Mouse (Mus musculus): Measurements from ENCODE around the gene Gtf2f2. TPM values are rescaled to one million over a fixed set of nuclear protein-coding genes. Genes with fewer than 3 reads are reported as not detected.

Gtf2f2 gene
- polyA plus RNA-seq, 1 experiment: 8.3 TPM

DNA sequence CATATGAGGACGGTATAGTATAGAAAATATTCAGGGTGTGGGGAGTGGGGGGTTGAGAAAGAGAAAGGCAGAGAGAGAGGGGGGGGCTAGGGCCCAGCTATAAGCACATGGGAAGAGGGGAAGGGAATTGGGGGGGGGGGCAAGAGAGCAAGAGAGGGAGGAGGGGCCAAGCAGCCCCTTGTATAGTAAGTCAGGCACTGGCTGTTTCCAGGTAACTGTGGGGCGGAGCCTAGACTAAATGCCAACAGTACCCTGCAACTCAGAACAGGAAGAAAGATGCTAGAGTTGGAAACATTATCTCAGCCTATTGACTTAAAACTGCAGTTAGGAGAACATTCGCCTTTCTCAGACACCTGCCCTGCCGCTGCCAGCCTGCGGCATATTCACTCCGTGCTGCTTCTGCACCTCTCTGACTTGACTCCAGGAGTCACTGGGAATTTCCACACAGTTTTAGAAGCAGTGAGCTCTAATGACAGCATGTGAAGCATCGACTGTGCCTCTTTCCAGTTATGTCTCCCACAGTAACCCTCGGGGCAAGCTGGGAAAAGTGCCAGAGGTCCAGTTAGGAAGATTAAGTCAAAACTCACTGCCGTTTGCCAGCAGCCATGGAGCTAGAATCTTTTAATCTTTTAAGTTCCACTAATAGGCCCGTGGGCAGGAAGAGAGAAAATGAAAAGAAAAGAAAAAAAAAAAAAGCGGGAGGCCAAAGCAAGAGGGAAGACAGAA lies 20.6 kb upstream of the Gtf2f2 start:
- Histone ChIP-seq H3K36me3 (replicated peaks; ENCODE audit: low read length) (no peaks in the 10 kb centered on the region), H3K27me3 (replicated peaks) (peaks cover 6% of the 10 kb centered on the region), H3K9me3 (peaks cover 4% of the 10 kb centered on the region), H3K4me3 (replicated peaks) (no peak overlapping the region), H3K4me1 (no peaks in the 10 kb centered on the region)
- no peak for TF ChIP-seq GATA1 (IDR thresholded peaks at IDR 0.05; ENCODE audit: borderline replicate concordance, low read length)
- no peak for TF ChIP-seq FLI1 (IDR thresholded peaks at IDR 0.05; ENCODE audit: low read length)

DNA sequence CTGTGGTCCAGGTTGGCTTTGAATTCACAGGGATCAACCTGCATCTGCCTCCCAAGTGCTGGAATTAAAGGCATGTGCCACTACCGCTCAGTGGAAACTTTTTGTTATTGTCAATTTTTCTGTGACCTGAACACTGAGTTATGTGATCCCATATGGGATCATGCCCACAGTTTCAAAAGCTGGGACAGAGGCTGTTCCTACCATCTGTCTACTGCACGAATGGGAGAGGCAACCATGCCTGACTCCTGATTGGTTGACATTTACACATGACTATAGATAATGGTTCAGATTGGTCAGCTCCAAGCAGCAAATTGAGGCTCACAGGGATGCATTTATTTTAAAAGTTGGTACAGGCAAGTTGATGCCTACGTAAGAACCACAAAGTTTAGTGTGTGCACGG lies 14.0 kb upstream of the Gtf2f2 start:
- Histone ChIP-seq H3K36me3 (replicated peaks; ENCODE audit: low read length) (no peaks in the 10 kb centered on the region), H3K27me3 (replicated peaks) (peaks cover 5% of the 10 kb centered on the region), H3K4me3 (replicated peaks) (no peak overlapping the region), H3K4me1 (peaks cover 3% of the 10 kb centered on the region; the same call in 1 of the 2 replicates), H3K9me3 (peaks cover 3% of the 10 kb centered on the region)
- TF ChIP-seq FLI1 (IDR thresholded peaks at IDR 0.05; ENCODE audit: low read length) (no peak), GATA1 (IDR thresholded peaks at IDR 0.05; ENCODE audit: borderline replicate concordance, low read length) (no peak)

DNA sequence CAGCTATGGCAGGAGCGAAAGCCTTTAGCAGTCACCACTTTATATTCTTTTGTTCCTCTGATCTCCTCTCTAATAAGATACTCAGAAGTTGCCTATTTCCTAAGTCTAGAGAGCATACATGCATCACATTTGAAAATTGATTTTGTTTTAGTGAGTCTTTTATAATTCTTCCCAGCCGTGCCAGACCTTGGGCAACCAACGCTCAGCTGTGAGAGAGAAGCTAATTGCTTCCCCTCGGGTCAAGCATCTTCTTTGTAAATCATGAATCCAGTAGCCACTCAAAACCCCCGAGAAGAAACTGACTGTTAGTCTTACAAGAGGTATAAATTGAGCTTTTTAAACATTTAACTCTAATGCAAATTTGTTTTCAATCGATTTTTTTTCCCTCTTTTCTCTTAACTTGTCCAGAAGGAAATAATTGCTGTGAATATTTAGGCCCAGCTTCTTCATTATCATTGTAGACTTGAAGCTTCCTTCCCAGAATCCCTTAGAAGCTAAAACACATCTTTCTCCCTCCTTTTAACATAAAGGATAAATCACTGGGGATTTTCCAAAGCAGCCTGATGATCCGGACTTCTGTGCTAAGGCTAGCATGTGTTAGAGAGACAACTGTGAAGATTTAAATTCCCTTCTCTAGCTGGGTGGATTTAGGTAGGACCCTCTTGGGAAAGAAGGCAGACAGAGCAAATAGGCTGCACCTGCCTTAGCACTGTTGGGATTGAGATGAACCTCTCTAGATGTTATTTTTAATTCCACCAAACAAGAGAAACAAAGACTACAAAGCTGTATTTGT lies 10.5 kb upstream of the Gtf2f2 start:
- TF ChIP-seq GATA1 (IDR thresholded peaks at IDR 0.05; ENCODE audit: borderline replicate concordance, low read length) (no peak), FLI1 (IDR thresholded peaks at IDR 0.05; ENCODE audit: low read length) (no peak)

DNA sequence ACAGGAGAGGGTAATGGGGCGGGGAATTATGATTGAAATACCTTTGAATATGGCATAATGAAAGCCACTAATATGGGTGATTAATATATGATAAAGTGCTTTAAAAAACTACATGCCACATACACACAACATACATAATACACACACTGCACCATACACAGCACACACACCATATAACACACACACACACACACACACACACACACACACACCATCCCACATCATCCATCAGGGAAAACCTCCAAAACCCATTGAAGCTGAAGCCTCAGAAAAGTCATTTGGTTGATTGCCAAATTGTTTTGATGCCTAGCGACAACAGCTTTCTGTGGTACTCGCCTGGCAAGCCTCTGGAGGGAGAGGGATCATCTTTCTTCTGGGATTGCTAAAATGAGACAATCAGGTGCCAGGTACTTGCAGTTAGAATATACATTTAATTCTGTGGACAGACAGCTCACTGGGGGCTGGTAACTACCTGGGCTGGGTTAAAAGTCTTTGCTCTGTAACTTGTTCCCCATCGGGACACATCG lies 9.7 kb upstream of the Gtf2f2 start:
- TF ChIP-seq FLI1 (IDR thresholded peaks at IDR 0.05; ENCODE audit: low read length) (no peak), GATA1 (IDR thresholded peaks at IDR 0.05; ENCODE audit: borderline replicate concordance, low read length) (no peak)
- peaks cover 2% of the 10 kb centered on the region for H3K27me3 ChIP-seq (replicated peaks)
- H3K4me3 ChIP-seq (replicated peaks): no peak overlapping the region
- H3K9me3 ChIP-seq: peaks cover 17% of the 10 kb centered on the region
- H3K4me1 ChIP-seq: peaks cover 3% of the 10 kb centered on the region; the same call in 1 of the 2 replicates
- no peaks in the 10 kb centered on the region for H3K36me3 ChIP-seq (replicated peaks; ENCODE audit: low read length)

More for the DNA sequence above, 10.5 kb upstream of the Gtf2f2 start:
- Histone ChIP-seq H3K4me1 (peaks cover 3% of the 10 kb centered on the region; the same call in 1 of the 2 replicates), H3K27me3 (replicated peaks) (peaks cover 2% of the 10 kb centered on the region), H3K9me3 (peaks cover 17% of the 10 kb centered on the region), H3K4me3 (replicated peaks) (no peak overlapping the region), H3K36me3 (replicated peaks; ENCODE audit: low read length) (no peaks in the 10 kb centered on the region)

DNA sequence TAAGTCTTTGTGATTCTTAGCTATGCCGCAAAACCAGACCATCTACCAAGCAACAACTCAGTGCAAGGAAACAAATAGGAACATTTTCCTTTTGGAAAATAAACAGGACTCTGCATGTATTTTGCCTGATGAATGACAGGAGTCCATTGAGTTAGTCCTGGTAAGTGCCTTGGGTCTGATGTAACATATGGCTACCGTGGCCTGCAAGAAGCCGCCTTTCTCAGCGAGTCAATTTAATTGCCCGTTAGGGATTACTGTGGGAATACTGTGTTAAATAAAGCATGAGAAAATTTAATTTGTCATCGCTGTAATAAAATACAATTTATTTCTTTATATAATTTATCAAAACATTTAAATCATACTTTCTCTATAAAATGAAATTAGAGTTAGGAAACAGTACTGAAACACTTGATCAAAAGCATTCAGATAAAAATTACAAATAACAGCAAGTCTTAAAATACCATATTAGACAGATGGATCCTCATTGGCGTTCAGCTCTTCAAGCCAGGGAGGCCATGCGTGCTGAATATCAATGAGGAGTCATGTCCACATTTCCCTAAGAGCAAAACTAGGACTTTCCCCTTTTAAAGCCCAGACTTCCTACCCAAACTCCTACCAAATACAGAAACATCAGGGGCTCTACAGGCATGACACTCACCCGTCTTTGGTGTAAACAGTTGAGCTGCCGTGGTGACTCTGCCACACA lies 7.3 kb upstream of the Gtf2f2 start:
- TF ChIP-seq FLI1 (IDR thresholded peaks at IDR 0.05; ENCODE audit: low read length) (no peak), GATA1 (IDR thresholded peaks at IDR 0.05; ENCODE audit: borderline replicate concordance, low read length) (no peak)
- no peak overlapping the region for H3K4me3 ChIP-seq (replicated peaks)
- peaks cover 17% of the 10 kb centered on the region for H3K9me3 ChIP-seq
- no peaks in the 10 kb centered on the region for H3K36me3 ChIP-seq (replicated peaks; ENCODE audit: low read length)
- no peaks in the 10 kb centered on the region for H3K27me3 ChIP-seq (replicated peaks)
- peaks cover 3% of the 10 kb centered on the region; the same call in 1 of the 2 replicates for H3K4me1 ChIP-seq

GRCm38 (mm10) chr14:76014331-76014730 lies 3.7 kb upstream of the Gtf2f2 start:
- H3K36me3 ChIP-seq (replicated peaks; ENCODE audit: low read length): no peaks in the 10 kb centered on the region
- TF ChIP-seq GATA1 (IDR thresholded peaks at IDR 0.05; ENCODE audit: borderline replicate concordance, low read length) (no peak), FLI1 (IDR thresholded peaks at IDR 0.05; ENCODE audit: low read length) (no peak)
- H3K4me3 ChIP-seq (replicated peaks): no peak overlapping the region
- H3K27me3 ChIP-seq (replicated peaks): no peaks in the 10 kb centered on the region
- H3K9me3 ChIP-seq: peaks cover 11% of the 10 kb centered on the region
- peaks cover 17% of the 10 kb centered on the region for H3K4me1 ChIP-seq

GRCm38 (mm10) chr14:76011062-76011457 lies 395 bp upstream of the Gtf2f2 start:
- no peak for TF ChIP-seq GATA1 (IDR thresholded peaks at IDR 0.05; ENCODE audit: borderline replicate concordance, low read length)
- no peak for TF ChIP-seq FLI1 (IDR thresholded peaks at IDR 0.05; ENCODE audit: low read length)
- peaks cover 31% of the 10 kb centered on the region for H3K4me1 ChIP-seq
- peaks cover 10% of the 10 kb centered on the region for H3K36me3 ChIP-seq (replicated peaks; ENCODE audit: low read length)
- peak overlapping the region; percentile 97 for H3K4me3 ChIP-seq (replicated peaks)
- H3K27me3 ChIP-seq (replicated peaks): no peaks in the 10 kb centered on the region
- no peaks in the 10 kb centered on the region for H3K9me3 ChIP-seq

- peak overlapping the region; percentile 97 for H3K4me3 ChIP-seq (replicated peaks)
Observed at GRCm38 (mm10) chr14:76009185-76009584, 1.5 kb downstream of the Gtf2f2 start.

DNA sequence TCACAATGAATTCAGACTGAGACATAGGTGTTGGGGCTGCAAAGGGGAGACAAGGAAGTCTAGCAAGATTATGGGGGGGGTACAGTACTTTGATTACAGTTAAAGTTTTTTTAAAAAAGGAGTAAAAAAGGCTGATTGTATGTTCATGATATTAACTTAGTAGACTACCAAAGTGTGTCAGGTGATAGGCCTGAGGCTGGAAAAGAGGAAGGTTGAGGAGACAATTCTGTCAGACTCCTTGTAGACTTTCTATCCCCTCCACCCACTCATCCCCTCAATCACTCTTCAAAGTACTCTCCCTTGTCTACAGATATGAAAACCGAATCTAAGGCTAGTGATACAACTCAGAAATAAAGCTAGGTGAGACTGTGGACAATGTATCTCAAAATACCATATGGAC lies 2.5 kb downstream of the Gtf2f2 start:
- Histone ChIP-seq H3K9me3 (no peaks in the 10 kb centered on the region), H3K4me1 (peaks cover 35% of the 10 kb centered on the region)

More at GRCm38 (mm10) chr14:76009185-76009584, 1.5 kb downstream of the Gtf2f2 start:
- no peaks in the 10 kb centered on the region for H3K27me3 ChIP-seq (replicated peaks)
- H3K9me3 ChIP-seq: no peaks in the 10 kb centered on the region
- H3K4me1 ChIP-seq: peaks cover 31% of the 10 kb centered on the region
- H3K36me3 ChIP-seq (replicated peaks; ENCODE audit: low read length): peaks cover 22% of the 10 kb centered on the region
- TF ChIP-seq GATA1 (IDR thresholded peaks at IDR 0.05; ENCODE audit: borderline replicate concordance, low read length) (no peak), FLI1 (IDR thresholded peaks at IDR 0.05; ENCODE audit: low read length) (no peak)

More for the DNA sequence above, 2.5 kb downstream of the Gtf2f2 start:
- Histone ChIP-seq H3K36me3 (replicated peaks; ENCODE audit: low read length) (peaks cover 28% of the 10 kb centered on the region), H3K27me3 (replicated peaks) (no peaks in the 10 kb centered on the region), H3K4me3 (replicated peaks) (no peak overlapping the region)
- no peak for TF ChIP-seq FLI1 (IDR thresholded peaks at IDR 0.05; ENCODE audit: low read length)
- no peak for TF ChIP-seq GATA1 (IDR thresholded peaks at IDR 0.05; ENCODE audit: borderline replicate concordance, low read length)
